Mouse (Mus musculus) erythroblast, embryonic 14.5 days (primary cell): ENCODE results near the gene Irs1. TPM values are rescaled to one million over a fixed set of nuclear protein-coding genes. Genes with fewer than 3 reads are reported as not detected.

Experiments
- H3K27me3 ChIP-seq: 2 replicates; pipeline ENCODE4 v1.6.1; 2012; ENCODE audit warnings: inconsistent platforms; ENCODE audit not compliant: control insufficient read depth
- H3K36me3 ChIP-seq: 2 replicates; pipeline ENCODE4 v1.6.1; 2012; ENCODE audit warnings: mild to moderate bottlenecking, inconsistent platforms; ENCODE audit not compliant: control insufficient read depth
- H3K4me1 ChIP-seq: 2 replicates; pipeline ENCODE4 v1.6.1; 2012; ENCODE audit warnings: inconsistent platforms; ENCODE audit not compliant: control insufficient read depth
- H3K4me3 ChIP-seq: replicated peaks from 2 replicates; pipeline ENCODE3; 2012; ENCODE audit warnings: moderate library complexity, mild to moderate bottlenecking, inconsistent platforms
- H3K9me3 ChIP-seq: 2 replicates; pipeline ENCODE4 v1.6.1; 2012; ENCODE audit warnings: low read length, inconsistent platforms, mixed read lengths; ENCODE audit not compliant: control insufficient read depth
- GATA1 ChIP-seq: IDR thresholded peaks from 2 replicates; pipeline ENCODE4 v1.6.1; 2012; ENCODE audit warnings: low read length, inconsistent platforms, mixed read lengths
- TAL1 ChIP-seq: IDR thresholded peaks from 3 replicates; pipeline ENCODE4 v1.6.1; 2012; ENCODE audit warnings: low read length, inconsistent platforms, mixed read lengths
- polyA plus RNA-seq: library from polyadenylated mRNA; stranded (reverse); fragments of >175 nt; gene quantifications from 2 replicates; pipeline ENCODE4 v1.2.3, GENCODE M21; 2012

The Irs1 gene
- polyA plus RNA-seq, 1 experiment: 0.01 TPM

GRCm38 (mm10) chr1:82261638-82262037 is 29.6 kb downstream of the Irs1 start:
- no peaks in the 10 kb centered on the region for H3K9me3 ChIP-seq
- no peaks in the 10 kb centered on the region for H3K36me3 ChIP-seq
- H3K27me3 ChIP-seq: no peaks in the 10 kb centered on the region
- no peak overlapping the region for H3K4me3 ChIP-seq
- no peak for TF ChIP-seq TAL1
- TF ChIP-seq GATA1: no peak
- no peaks in the 10 kb centered on the region for H3K4me1 ChIP-seq

- H3K36me3 ChIP-seq: no peaks in the 10 kb centered on the region
- TF ChIP-seq TAL1: no peak
- TF ChIP-seq GATA1: no peak
- H3K9me3 ChIP-seq: no peaks in the 10 kb centered on the region
- no peaks in the 10 kb centered on the region for H3K27me3 ChIP-seq
- no peak overlapping the region for H3K4me3 ChIP-seq
- no peaks in the 10 kb centered on the region for H3K4me1 ChIP-seq
Measured at GRCm38 (mm10) chr1:82261053-82261618, 30.1 kb downstream of the Irs1 start.

DNA sequence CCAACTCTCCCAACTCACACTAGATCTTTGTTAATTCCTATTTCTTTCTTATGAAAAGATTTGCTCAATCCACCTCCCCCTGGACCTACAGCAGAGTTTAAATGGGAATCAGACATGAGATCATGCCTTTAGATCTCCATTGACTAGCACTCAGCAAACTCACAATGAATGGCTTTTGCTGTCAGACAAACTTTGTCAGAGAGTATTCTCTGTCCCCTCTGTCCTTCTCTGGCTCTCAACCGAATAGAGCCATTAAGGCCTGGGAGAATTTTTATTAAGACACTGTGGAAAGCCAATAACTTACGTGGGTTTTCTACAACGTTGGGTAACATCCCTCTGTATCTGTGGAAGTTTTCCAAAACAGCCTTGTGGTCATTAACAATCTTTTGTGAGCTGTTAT is 31.2 kb downstream of the Irs1 start:
- Histone ChIP-seq H3K4me1 (no peaks in the 10 kb centered on the region), H3K27me3 (no peaks in the 10 kb centered on the region), H3K36me3 (no peaks in the 10 kb centered on the region), H3K9me3 (no peaks in the 10 kb centered on the region), H3K4me3 (no peak overlapping the region)
- TF ChIP-seq GATA1 (no peak), TAL1 (no peak)

DNA sequence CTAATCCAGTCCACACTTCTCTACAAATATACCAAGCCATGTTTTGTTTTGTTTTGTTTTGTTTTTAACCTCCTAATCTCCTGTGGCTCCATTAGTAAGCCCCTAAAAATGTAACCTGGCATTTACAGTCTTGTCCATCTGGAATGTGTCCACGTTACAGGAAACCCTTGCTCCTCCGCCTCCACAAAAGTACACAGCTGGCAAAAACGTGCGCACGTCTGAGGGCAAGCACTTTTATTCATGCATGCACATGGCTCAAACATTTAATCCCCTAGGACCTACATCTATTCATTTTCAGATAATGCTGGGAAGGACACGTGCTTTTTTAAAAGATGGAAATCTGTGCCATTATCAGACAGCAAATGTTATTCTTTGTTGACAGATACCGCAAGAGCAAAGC is 32.9 kb downstream of the Irs1 start:
- Histone ChIP-seq H3K9me3 (no peaks in the 10 kb centered on the region), H3K36me3 (no peaks in the 10 kb centered on the region)

DNA sequence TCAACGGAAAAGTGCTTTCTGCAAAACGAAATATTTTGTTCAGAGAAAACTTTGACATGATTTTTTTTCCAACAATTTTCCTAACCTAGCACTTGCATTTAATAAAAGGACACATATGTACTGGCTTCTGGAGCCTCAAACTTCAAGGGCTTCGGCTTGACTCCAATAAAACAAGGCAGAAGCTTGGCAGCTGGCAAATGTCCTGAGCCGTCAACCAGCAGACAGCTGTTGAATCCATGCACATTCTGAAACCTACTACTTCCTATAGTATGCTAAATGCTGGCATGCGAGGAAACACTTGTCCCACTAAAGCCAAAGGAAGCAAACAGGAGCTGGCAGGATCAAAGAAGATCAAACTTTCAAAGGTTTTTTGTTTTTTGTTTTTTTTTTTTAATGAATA is 33.8 kb downstream of the Irs1 start:
- no peak overlapping the region for H3K4me3 ChIP-seq
- no peaks in the 10 kb centered on the region for H3K27me3 ChIP-seq
- no peaks in the 10 kb centered on the region for H3K36me3 ChIP-seq
- H3K9me3 ChIP-seq: no peaks in the 10 kb centered on the region
- TF ChIP-seq GATA1 (no peak), TAL1 (no peak)
- H3K4me1 ChIP-seq: no peaks in the 10 kb centered on the region

More for the DNA sequence above, 32.9 kb downstream of the Irs1 start:
- Histone ChIP-seq H3K4me3 (no peak overlapping the region), H3K4me1 (no peaks in the 10 kb centered on the region), H3K27me3 (no peaks in the 10 kb centered on the region)
- no peak for TF ChIP-seq GATA1
- no peak for TF ChIP-seq TAL1

DNA sequence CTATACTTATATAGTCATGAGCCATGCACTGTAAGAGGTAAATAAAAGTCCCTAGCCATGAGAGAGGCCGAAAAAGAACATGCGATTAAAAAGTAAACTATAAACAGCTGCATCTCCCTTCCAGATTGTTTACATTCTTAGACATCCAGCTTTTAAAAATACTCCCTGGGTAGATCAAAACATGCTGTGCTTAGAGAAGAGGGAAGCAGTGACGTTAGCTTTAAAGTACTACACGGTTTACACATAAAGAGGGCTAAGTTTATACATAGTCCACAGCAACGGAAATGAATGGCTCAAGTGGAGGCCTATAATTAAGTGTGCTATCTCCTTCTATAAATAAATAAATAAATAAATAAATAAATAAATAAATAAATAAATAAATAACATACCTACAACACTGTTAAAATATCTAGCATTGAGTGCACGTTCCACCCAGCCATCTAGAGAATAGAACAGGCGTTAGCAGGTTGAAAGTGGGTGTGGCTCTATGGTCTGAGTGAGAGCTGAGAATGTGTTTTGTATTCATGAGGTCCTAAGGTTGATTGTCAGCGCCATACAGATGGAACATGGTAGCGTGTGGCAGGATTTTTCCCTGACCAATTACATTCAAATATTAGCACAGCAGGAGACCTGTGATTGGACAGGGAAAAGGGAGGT is 37.3 kb downstream of the Irs1 start:
- no peak for TF ChIP-seq TAL1
- no peak for TF ChIP-seq GATA1
- Histone ChIP-seq H3K9me3 (no peaks in the 10 kb centered on the region), H3K27me3 (no peaks in the 10 kb centered on the region), H3K36me3 (no peaks in the 10 kb centered on the region), H3K4me1 (no peaks in the 10 kb centered on the region), H3K4me3 (no peak overlapping the region)

DNA sequence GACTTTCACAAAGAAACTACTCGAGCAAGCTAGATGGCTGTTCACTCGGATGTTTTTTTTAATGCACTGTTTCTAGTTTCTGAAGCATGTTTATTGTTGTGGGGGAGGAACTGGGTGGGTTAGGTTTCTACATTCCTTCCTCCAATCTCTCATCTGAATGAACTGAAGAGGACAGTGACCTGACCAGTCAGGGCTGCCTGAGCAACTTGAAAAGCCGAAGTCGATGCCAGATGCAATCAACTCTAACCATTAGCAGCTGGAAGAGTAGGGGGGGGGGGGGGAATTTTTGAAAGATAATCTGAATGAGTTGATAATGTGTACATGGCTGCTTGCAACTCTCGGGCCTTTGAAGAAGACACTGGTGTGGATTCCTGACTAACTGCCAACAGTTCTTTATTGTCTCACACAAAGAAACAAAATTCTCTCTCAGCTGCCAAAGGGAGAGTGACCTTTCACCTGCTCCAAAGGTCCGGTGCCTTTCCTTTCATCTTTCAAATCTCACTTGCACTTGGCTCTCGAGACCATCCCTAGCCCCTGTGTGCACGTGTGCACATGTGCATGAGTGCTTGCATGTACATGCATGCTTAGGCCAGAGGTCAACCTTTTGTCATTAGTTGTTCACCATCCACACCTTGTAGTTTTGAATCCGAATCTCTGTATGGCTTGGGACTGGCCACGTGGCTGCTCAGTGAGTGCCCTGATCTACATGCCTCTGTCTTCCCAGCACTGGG is 43.8 kb downstream of the Irs1 start:
- no peak for TF ChIP-seq TAL1
- no peak for TF ChIP-seq GATA1
- H3K27me3 ChIP-seq: no peaks in the 10 kb centered on the region
- H3K9me3 ChIP-seq: no peaks in the 10 kb centered on the region
- no peak overlapping the region for H3K4me3 ChIP-seq
- H3K4me1 ChIP-seq: no peaks in the 10 kb centered on the region
- no peaks in the 10 kb centered on the region for H3K36me3 ChIP-seq

- no peak overlapping the region for H3K4me3 ChIP-seq
- H3K36me3 ChIP-seq: no peaks in the 10 kb centered on the region
- TF ChIP-seq TAL1 (no peak), GATA1 (no peak)
- H3K9me3 ChIP-seq: no peaks in the 10 kb centered on the region
- H3K27me3 ChIP-seq: no peaks in the 10 kb centered on the region
- H3K4me1 ChIP-seq: no peaks in the 10 kb centered on the region
Measured at GRCm38 (mm10) chr1:82245002-82245401, 46.2 kb downstream of the Irs1 start.

DNA sequence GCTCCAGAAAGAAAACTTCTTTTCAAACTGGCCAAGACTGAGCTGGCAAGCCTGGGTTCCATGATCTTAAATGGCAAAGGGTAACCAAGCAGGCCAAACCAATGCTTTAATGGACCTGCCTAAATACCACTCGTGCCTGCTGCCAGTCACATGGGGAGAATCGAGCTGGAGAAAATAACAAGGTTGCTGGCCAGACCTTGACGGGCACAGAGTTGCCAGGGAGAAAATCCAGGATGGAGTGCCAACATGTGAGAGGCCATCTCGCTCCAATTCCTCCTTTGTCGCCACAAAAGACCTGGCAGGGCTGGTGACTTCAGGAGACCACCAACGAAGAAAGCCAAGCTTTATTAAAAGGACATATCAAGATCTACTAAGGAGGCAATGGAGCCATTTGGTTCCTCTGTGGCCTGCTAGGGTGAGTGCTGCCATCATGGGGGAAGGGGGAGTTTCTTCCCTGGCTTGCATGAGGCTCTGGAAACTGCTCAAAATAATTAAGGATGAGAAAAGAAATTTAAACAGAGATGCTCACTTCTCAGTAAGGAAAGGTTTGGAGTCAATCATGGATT is 47.9 kb downstream of the Irs1 start:
- no peaks in the 10 kb centered on the region for H3K9me3 ChIP-seq
- no peak for TF ChIP-seq TAL1
- no peak for TF ChIP-seq GATA1
- H3K4me1 ChIP-seq: no peaks in the 10 kb centered on the region
- no peak overlapping the region for H3K4me3 ChIP-seq
- H3K36me3 ChIP-seq: no peaks in the 10 kb centered on the region
- no peaks in the 10 kb centered on the region for H3K27me3 ChIP-seq
